Mouse (Mus musculus): ENCODE measurements around the gene Cypt3.

Gene Cypt3

GRCm38 (mm10) chrX:153558293-153558692, at the start of gene Cypt3:
TSS of gene Cypt3 (plus strand) at chrX:153558593.
- peak; percentile 25 for DNase-seq (ENCODE audit: low read depth, low spot score)

- no peak for DNase-seq (ENCODE audit: low read depth, low spot score)
These were observed 42.9 kb upstream of the Cypt3 start for GRCm38 (mm10) chrX:153515491-153515890.

DNA sequence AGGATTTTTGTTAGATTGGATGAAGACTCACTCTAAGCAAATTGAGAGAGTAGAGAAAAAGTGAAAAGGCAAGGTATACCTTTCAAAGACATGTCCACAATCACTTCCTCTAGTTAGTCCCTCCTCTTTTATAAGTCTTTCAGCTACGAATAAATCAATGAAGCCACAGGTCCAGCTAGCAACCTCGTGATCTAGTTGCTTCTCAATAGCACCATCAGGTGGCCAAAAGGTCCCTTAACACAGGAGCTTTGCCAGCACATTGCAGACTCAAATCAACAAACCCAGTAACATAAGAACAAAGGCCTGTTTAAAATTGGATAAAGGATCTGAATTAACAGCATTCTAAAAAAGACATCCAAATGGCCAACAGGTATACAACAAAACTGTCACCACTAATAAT, 30.0 kb upstream of the Cypt3 start:
- DNase-seq (ENCODE audit: low read depth, low spot score): peak; percentile 21

DNA sequence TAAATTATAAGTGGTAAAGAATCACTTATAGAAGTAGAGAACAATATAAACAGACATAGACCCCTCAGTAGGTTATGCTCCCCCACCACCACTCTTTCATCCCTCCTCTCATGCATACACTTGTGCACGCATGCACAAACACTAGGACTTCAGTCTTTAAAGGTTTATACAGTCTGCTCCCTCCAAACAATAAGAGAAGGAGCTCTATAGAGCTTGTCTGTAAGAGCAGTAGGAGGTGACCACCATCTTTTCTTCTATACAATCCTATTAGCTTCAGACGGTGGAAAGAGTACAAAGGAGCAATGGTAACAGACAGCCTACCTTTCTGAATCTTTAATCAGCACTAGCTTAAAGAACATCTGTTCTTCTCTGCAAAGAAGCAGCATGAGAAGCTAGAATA, 1.8 kb upstream of the Cypt3 start:
- no peak for DNase-seq (ENCODE audit: low read depth, low spot score)

DNA sequence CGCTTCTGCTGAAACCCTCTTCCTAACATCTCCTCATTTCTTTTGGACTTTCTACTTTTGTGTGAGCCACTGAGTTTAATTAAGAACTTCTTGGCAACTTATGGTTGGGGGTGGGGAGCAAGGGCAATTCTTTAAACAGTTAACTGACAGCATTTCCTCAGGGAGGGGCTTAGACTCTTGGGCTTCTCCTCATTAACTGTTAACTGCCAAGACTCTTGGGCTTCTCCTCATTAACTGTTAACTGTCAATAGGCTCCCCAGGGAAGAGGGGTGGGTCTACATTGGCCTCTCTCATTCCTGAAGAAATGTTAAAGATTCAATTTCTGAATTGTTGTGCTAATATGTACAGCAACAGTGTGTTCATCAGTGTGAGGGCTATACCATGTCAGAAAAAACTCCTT, 6.3 kb downstream of the Cypt3 start:
- no peak for DNase-seq (ENCODE audit: low read depth, low spot score)

DNA sequence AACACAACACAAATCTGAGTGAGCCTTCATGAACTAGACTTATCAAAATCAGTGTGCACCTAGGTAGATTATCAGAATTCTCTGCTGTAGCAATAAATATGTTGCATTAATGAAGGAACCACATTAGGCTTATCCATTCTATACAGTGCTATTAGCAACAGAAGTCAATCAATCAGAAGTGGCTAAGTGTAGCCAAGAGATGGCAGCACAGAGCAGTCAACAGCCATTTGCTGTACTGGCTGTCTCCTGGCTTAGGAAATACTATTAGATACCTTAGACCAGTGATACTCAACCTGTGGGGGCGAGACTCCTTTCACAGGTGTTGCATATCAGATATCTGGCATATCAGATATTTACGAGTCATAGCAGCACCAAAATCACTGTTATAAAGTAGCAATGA, 41.2 kb downstream of the Cypt3 start:
- DNase-seq (ENCODE audit: low read depth, low spot score): peak; percentile 16

Measured in ZHBTc4 (cell line).